ENCODE assay signal across 12 mouse cellular contexts in the genomic region with DNA sequence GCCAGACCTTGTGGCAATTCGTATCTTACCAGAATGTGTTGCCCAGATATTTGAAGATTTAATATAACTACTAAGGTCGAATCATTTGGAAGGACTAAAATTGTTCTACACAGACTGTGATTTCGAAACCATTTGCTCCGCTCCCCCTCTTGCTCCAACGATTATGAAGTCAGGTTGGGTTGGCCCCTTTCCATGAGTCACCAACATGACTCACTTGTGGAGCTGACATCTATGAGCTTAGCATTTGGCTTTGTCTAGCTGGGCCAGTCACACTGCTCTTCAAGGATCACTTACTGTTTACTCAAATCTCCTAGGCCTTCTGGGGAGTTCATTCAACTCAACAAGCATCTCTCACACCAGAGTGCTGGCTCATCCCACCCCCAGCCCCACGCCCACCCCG. TPM values are rescaled to one million over a fixed set of nuclear protein-coding genes. Genes with fewer than 3 reads are reported as not detected.
DNase-seq lines count a peak whose midpoint lies in the region; ATAC-seq lines count a peak whose summit lies in the region.
"Had no signal": no experiment of that assay in that cellular context is flagged by ENCODE, and none has a peak within 500 bp of the region (broad histone marks: within the 10 kb centered on the region; RNA-seq: fewer than 3 reads in every experiment).

No protein-coding gene starts in this region.

- peak; percentile 80 for DNase-seq in gastrocnemius, adult 18-20 months (ENCODE audit: low spot score)
- DNase-seq in gastrocnemius, postnatal 4 days (ENCODE audit: low spot score in 2 of 2), result no peak
- peak; percentile 86 for DNase-seq in Muller cell, postnatal 12 days (ENCODE audit: inconsistent ontology term)
- peak; percentile 80 for DNase-seq in lung, postnatal 25 days (ENCODE audit: low spot score)
- DNase-seq in kidney, adult 18-20 months, result no peak
- DNase-seq in left cerebral cortex, postnatal 14 days (ENCODE audit: low spot score in 2 of 2), result no peak
- DNase-seq in hindbrain, embryonic 11.5 days (ENCODE audit: low spot score), result no peak

- no peak overlapping the region for H3K4me3 ChIP-seq in hindbrain, embryonic 11.5 days (ENCODE audit: low read depth, low read length)
- H3K4me3 ChIP-seq: hindbrain, embryonic 15.5 days; liver, embryonic 15.5 days; neural tube, embryonic 15.5 days had no signal

- 89% methylated on average over 7 of the region's 7 CpGs for WGBS in hindbrain, embryonic 11.5 days

- intact Hi-C loops in left cerebral cortex, postnatal 14 days (cut with DNase I), result loop anchor here (5.0 kb wide), 1 partner anchor 91 kb away; no protein-coding TSS in a partner anchor

- no peaks in the 10 kb centered on the region for H3K9me3 ChIP-seq in hindbrain, embryonic 11.5 days (ENCODE audit: control insufficient read depth, low read length)
- H3K9me3 ChIP-seq: hindbrain, embryonic 15.5 days; liver, embryonic 15.5 days; neural tube, embryonic 15.5 days had no signal

- no peak overlapping the region for H3K4me2 ChIP-seq in hindbrain, embryonic 11.5 days (replicated peaks; ENCODE audit: low read depth, low read length)
- H3K4me2 ChIP-seq: hindbrain, embryonic 15.5 days; liver, embryonic 15.5 days; neural tube, embryonic 15.5 days had no signal

- no peaks in the 10 kb centered on the region for H3K27me3 ChIP-seq in hindbrain, embryonic 11.5 days (ENCODE audit: control insufficient read depth, insufficient read depth, low read length)
- H3K27me3 ChIP-seq: hindbrain, embryonic 15.5 days; neural tube, embryonic 15.5 days had no signal

- ATAC-seq in granulocyte monocyte progenitor cell, adult 5-6 weeks (replicated peaks; ENCODE audit: poor library complexity, severe bottlenecking), result peak; percentile 90
- no peak for ATAC-seq in hindbrain, embryonic 11.5 days (ENCODE audit: low FRiP score)

- H3K27ac ChIP-seq in hindbrain, embryonic 11.5 days (ENCODE audit: low read depth, low read length), result no peak overlapping the region
- H3K27ac ChIP-seq: hindbrain, embryonic 15.5 days; liver, embryonic 15.5 days; neural tube, embryonic 15.5 days had no signal

- no peaks in the 10 kb centered on the region for H3K4me1 ChIP-seq in hindbrain, embryonic 11.5 days (replicated peaks; ENCODE audit: control insufficient read depth, insufficient read depth, low read length)
- H3K4me1 ChIP-seq: hindbrain, embryonic 15.5 days; liver, embryonic 15.5 days; neural tube, embryonic 15.5 days had no signal

- no peaks in the 10 kb centered on the region for H3K36me3 ChIP-seq in hindbrain, embryonic 11.5 days (ENCODE audit: control insufficient read depth, insufficient read depth, low read length)
- H3K36me3 ChIP-seq: hindbrain, embryonic 15.5 days; liver, embryonic 15.5 days; neural tube, embryonic 15.5 days had no signal

- no peak overlapping the region for H3K9ac ChIP-seq in hindbrain, embryonic 11.5 days (ENCODE audit: low read depth, low read length)
- H3K9ac ChIP-seq: hindbrain, embryonic 15.5 days; liver, embryonic 15.5 days; neural tube, embryonic 15.5 days had no signal

RNA-seq across cellular contexts. Expression of a gene that starts 7.8 kb away (rescaled TPM):
- 10 to 100 TPM; 13.8 to 14.8 TPM for total RNA-seq in gastrocnemius, adult 18-20 months (2021)
- 1 to 10 TPM; 9.6 to 9.9 TPM for total RNA-seq in gastrocnemius, postnatal 4 days (2021)
- total RNA-seq in granulocyte monocyte progenitor cell, adult 5-6 weeks (2014; fragmentation: Nextera tagmentation), result 4.7 and 4.8 TPM in 2 replicates
- total RNA-seq in granulocyte monocyte progenitor cell, adult 5-6 weeks (2017), result 3.6 and 4.1 TPM in 2 replicates
- 1 to 10 TPM; 2.0 to 2.3 TPM for total RNA-seq in left cerebral cortex, postnatal 14 days (2021)
- 1.2 and 1.9 TPM in 2 replicates for polyA plus RNA-seq in hindbrain, embryonic 11.5 days (2014; fragmentation: Nextera tagmentation; extraction: Ambion mirVana)
- total RNA-seq: ES-E14 had no signal

RNA-seq across cellular contexts. Expression of a gene that starts 19.7 kb away (rescaled TPM):
- 10 to 100 TPM; 11.8 to 13.0 TPM for total RNA-seq in gastrocnemius, adult 18-20 months (2021)
- 10 to 100 TPM; 36.6 to 39.1 TPM for total RNA-seq in gastrocnemius, postnatal 4 days (2021)
- total RNA-seq in granulocyte monocyte progenitor cell, adult 5-6 weeks (2014; fragmentation: Nextera tagmentation), result 43.5 and 45.7 TPM in 2 replicates
- total RNA-seq in granulocyte monocyte progenitor cell, adult 5-6 weeks (2017), result 36.5 and 48.2 TPM in 2 replicates
- total RNA-seq in left cerebral cortex, postnatal 14 days (2021), result 10 to 100 TPM; 92.7 to 94.2 TPM
- 99.6 and 101 TPM in 2 replicates for polyA plus RNA-seq in hindbrain, embryonic 11.5 days (2014; fragmentation: Nextera tagmentation; extraction: Ambion mirVana)

RNA-seq across cellular contexts. Expression of a gene that starts 39.4 kb away (rescaled TPM):
- 10 to 100 TPM in 1 of 2 experiments, 1 to 10 TPM in 1; 4.7 to 19.4 TPM for total RNA-seq in gastrocnemius, adult 18-20 months (2021)
- 10 to 100 TPM; 10.4 to 12.5 TPM for total RNA-seq in gastrocnemius, postnatal 4 days (2021)
- 0.32 and 2.9 TPM in 2 replicates for total RNA-seq in granulocyte monocyte progenitor cell, adult 5-6 weeks (2014; fragmentation: Nextera tagmentation)
- total RNA-seq in granulocyte monocyte progenitor cell, adult 5-6 weeks (2017), result 3.2 and 4.4 TPM in 2 replicates
- total RNA-seq in left cerebral cortex, postnatal 14 days (2021), result 10 to 100 TPM; 36.8 to 37.1 TPM
- 12.7 and 17.1 TPM in 2 replicates for polyA plus RNA-seq in hindbrain, embryonic 11.5 days (2014; fragmentation: Nextera tagmentation; extraction: Ambion mirVana)

Comparison
In these comparisons a context has a peak if more than half of its experiments do, and no peak if none do; other contexts are left out.
1. DNase-seq: peak in gastrocnemius, adult 18-20 months (single experiment), Muller cell, postnatal 12 days (single experiment) and lung, postnatal 25 days (single experiment); none in gastrocnemius, postnatal 4 days (0 of 2), kidney, adult 18-20 months (single experiment), left cerebral cortex, postnatal 14 days (0 of 2) and hindbrain, embryonic 11.5 days (single experiment).